Mouse (Mus musculus) ZHBTc4 (cell line): Measurements from ENCODE around the gene Nkpd1.

Experiments used
- DNase-seq: peaks from one replicate; pipeline ENCODE4 v3.0.0-alpha.2; 2011; ENCODE audit warnings: low read depth, low spot score

The Nkpd1 gene

DNA sequence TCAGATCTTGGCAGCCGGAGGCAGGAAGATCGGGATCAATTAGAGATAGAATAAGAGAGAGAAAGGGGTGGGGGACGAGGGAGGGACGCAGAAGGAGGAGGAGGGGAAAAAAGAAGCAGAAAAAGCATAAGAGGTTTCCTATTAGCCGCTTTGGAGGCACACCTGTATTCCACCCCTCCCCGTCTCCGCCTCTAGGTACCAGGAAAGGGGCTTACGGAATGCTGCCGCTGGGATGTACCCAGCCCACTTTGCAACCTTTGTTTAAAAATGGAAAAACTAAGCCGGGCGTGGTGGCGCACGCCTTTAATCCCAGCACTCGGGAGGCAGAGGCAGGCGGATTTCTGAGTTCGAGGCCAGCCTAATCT is 56.1 kb downstream of the Nkpd1 start:
- DNase-seq: peak; percentile 88
